Mouse (Mus musculus): ENCODE results near the gene Cdc14b. TPM values are rescaled to one million over a fixed set of nuclear protein-coding genes. Genes with fewer than 3 reads are reported as not detected.

The Cdc14b gene
- 14.4 and 15.2 TPM in 2 replicates for polyA plus RNA-seq (2015; fragmentation: Nextera tagmentation; extraction: Ambion mirVana)

- WGBS: under 1% methylated on average over 57 of the region's 57 CpGs
- Histone ChIP-seq H3K4me1 (peaks cover 13% of the 10 kb centered on the region), H3K4me2 (replicated peaks) (peak within 1 kb of the TSS; percentile 99), H3K27me3 (no peaks in the 10 kb centered on the region), H3K4me3 (replicated peaks) (peak within 1 kb of the TSS; percentile 81), H3K9me3 (replicated peaks) (no peaks in the 10 kb centered on the region), H3K36me3 (no peaks in the 10 kb centered on the region), H3K9ac (peak within 1 kb of the TSS; percentile 65), H3K27ac (replicated peaks) (no peak within 1 kb of the TSS)
- peak; percentile 90 for ATAC-seq (ENCODE audit: insufficient number of reproducible peaks, low FRiP score, low TSS enrichment, low read depth)
Measured at GRCm38 (mm10) chr13:64274879-64275753, at the start of gene Cdc14b. Cdc14b (minus strand) TSS chr13:64275290.

GRCm38 (mm10) chr13:64322561-64323281 is 47.6 kb upstream of the Cdc14b start:
- Histone ChIP-seq H3K9me3 (replicated peaks) (no peaks in the 10 kb centered on the region), H3K9ac (no peak overlapping the region), H3K27me3 (no peaks in the 10 kb centered on the region), H3K36me3 (no peaks in the 10 kb centered on the region), H3K4me3 (replicated peaks) (no peak overlapping the region), H3K4me1 (no peaks in the 10 kb centered on the region), H3K27ac (replicated peaks) (no peak overlapping the region), H3K4me2 (replicated peaks) (no peak overlapping the region)
- no peak for ATAC-seq (ENCODE audit: insufficient number of reproducible peaks, low FRiP score, low TSS enrichment, low read depth)
- WGBS: 77% methylated on average over 8 of the region's 8 CpGs

- Histone ChIP-seq H3K9ac (no peak overlapping the region), H3K4me2 (replicated peaks) (no peak overlapping the region), H3K4me3 (replicated peaks) (no peak overlapping the region), H3K4me1 (no peaks in the 10 kb centered on the region), H3K36me3 (no peaks in the 10 kb centered on the region), H3K9me3 (replicated peaks) (no peaks in the 10 kb centered on the region), H3K27me3 (no peaks in the 10 kb centered on the region), H3K27ac (replicated peaks) (no peak overlapping the region)
- WGBS: 76% methylated on average over 8 of the region's 8 CpGs
- ATAC-seq (ENCODE audit: insufficient number of reproducible peaks, low FRiP score, low TSS enrichment, low read depth): no peak
Measured at GRCm38 (mm10) chr13:64320334-64320733, 45.2 kb upstream of the Cdc14b start.

- no peak overlapping the region for H3K4me2 ChIP-seq (replicated peaks)
- no peaks in the 10 kb centered on the region for H3K36me3 ChIP-seq
- no peak overlapping the region for H3K9ac ChIP-seq
- H3K4me1 ChIP-seq: no peaks in the 10 kb centered on the region
- no peaks in the 10 kb centered on the region for H3K9me3 ChIP-seq (replicated peaks)
- no peaks in the 10 kb centered on the region for H3K27me3 ChIP-seq
- ATAC-seq (ENCODE audit: insufficient number of reproducible peaks, low FRiP score, low TSS enrichment, low read depth): no peak
- H3K27ac ChIP-seq (replicated peaks): no peak overlapping the region
- no peak overlapping the region for H3K4me3 ChIP-seq (replicated peaks)
Measured at GRCm38 (mm10) chr13:64319782-64320181, 44.7 kb upstream of the Cdc14b start.

- ATAC-seq (ENCODE audit: insufficient number of reproducible peaks, low FRiP score, low TSS enrichment, low read depth): no peak
- H3K9ac ChIP-seq: no peak overlapping the region
- no peaks in the 10 kb centered on the region for H3K4me1 ChIP-seq
- H3K9me3 ChIP-seq (replicated peaks): no peaks in the 10 kb centered on the region
- H3K4me3 ChIP-seq (replicated peaks): no peak overlapping the region
- H3K36me3 ChIP-seq: no peaks in the 10 kb centered on the region
- no peak overlapping the region for H3K4me2 ChIP-seq (replicated peaks)
- H3K27me3 ChIP-seq: no peaks in the 10 kb centered on the region
- H3K27ac ChIP-seq (replicated peaks): no peak overlapping the region
- 63% methylated on average over 2 of the region's 2 CpGs for WGBS
Measured at GRCm38 (mm10) chr13:64318355-64318754, 43.3 kb upstream of the Cdc14b start.

- H3K9ac ChIP-seq: no peak overlapping the region
- no peak overlapping the region for H3K4me2 ChIP-seq (replicated peaks)
- ATAC-seq (ENCODE audit: insufficient number of reproducible peaks, low FRiP score, low TSS enrichment, low read depth): no peak
- H3K36me3 ChIP-seq: no peaks in the 10 kb centered on the region
- H3K4me3 ChIP-seq (replicated peaks): no peak overlapping the region
- H3K4me1 ChIP-seq: peaks cover 16% of the 10 kb centered on the region; the same call in 1 of the 2 replicates
- H3K9me3 ChIP-seq (replicated peaks): no peaks in the 10 kb centered on the region
- 2% methylated on average over 3 of the region's 3 CpGs for WGBS
- H3K27ac ChIP-seq (replicated peaks): no peak overlapping the region
- no peaks in the 10 kb centered on the region for H3K27me3 ChIP-seq
Measured at GRCm38 (mm10) chr13:64315483-64316050, 40.5 kb upstream of the Cdc14b start.

GRCm38 (mm10) chr13:64314041-64314440 is 39.0 kb upstream of the Cdc14b start:
- no peak for ATAC-seq (ENCODE audit: insufficient number of reproducible peaks, low FRiP score, low TSS enrichment, low read depth)
- peaks cover 16% of the 10 kb centered on the region; the same call in 1 of the 2 replicates for H3K4me1 ChIP-seq
- no peaks in the 10 kb centered on the region for H3K36me3 ChIP-seq
- H3K4me2 ChIP-seq (replicated peaks): no peak overlapping the region
- H3K27ac ChIP-seq (replicated peaks): no peak overlapping the region
- no peaks in the 10 kb centered on the region for H3K27me3 ChIP-seq
- no peaks in the 10 kb centered on the region for H3K9me3 ChIP-seq (replicated peaks)
- 62% methylated on average over 3 of the region's 3 CpGs for WGBS
- no peak overlapping the region for H3K9ac ChIP-seq
- no peak overlapping the region for H3K4me3 ChIP-seq (replicated peaks)

- H3K27me3 ChIP-seq: no peaks in the 10 kb centered on the region
- H3K36me3 ChIP-seq: peaks cover 1% of the 10 kb centered on the region; the same call in 1 of the 2 replicates
- no peak overlapping the region for H3K9ac ChIP-seq
- 2% methylated on average over 2 of the region's 2 CpGs for WGBS
- H3K4me3 ChIP-seq (replicated peaks): peak overlapping the region; percentile 81
- peaks cover 16% of the 10 kb centered on the region; the same call in 1 of the 2 replicates for H3K4me1 ChIP-seq
- peak overlapping the region; percentile 63 for H3K4me2 ChIP-seq (replicated peaks)
- H3K9me3 ChIP-seq (replicated peaks): no peaks in the 10 kb centered on the region
- no peak for ATAC-seq (ENCODE audit: insufficient number of reproducible peaks, low FRiP score, low TSS enrichment, low read depth)
- peak overlapping the region; percentile 13 for H3K27ac ChIP-seq (replicated peaks)
Measured at GRCm38 (mm10) chr13:64312916-64313289, 37.8 kb upstream of the Cdc14b start.

- Histone ChIP-seq H3K4me1 (peaks cover 16% of the 10 kb centered on the region; the same call in 1 of the 2 replicates), H3K9me3 (replicated peaks) (no peaks in the 10 kb centered on the region), H3K4me2 (replicated peaks) (peak within 1 kb of the TSS; percentile 63), H3K27me3 (no peaks in the 10 kb centered on the region), H3K9ac (peak within 1 kb of the TSS; percentile 68), H3K27ac (replicated peaks) (peak within 1 kb of the TSS; percentile 92), H3K36me3 (peaks cover 2% of the 10 kb centered on the region; the same call in 1 of the 2 replicates), H3K4me3 (replicated peaks) (peak within 1 kb of the TSS; percentile 81)
- peak; percentile 92 for ATAC-seq (ENCODE audit: insufficient number of reproducible peaks, low FRiP score, low TSS enrichment, low read depth)
- under 1% methylated on average over 74 of the region's 74 CpGs for WGBS
Measured at GRCm38 (mm10) chr13:64312024-64312915, 37.2 kb upstream of the Cdc14b start, which contains the start of gene Aaed1. Aaed1 (minus strand) TSS chr13:64312710.

GRCm38 (mm10) chr13:64311266-64311665 is 36.2 kb upstream of the Cdc14b start:
- Histone ChIP-seq H3K36me3 (peaks cover 2% of the 10 kb centered on the region), H3K27me3 (no peaks in the 10 kb centered on the region), H3K4me3 (replicated peaks) (peak overlapping the region; percentile 81), H3K4me1 (peaks cover 16% of the 10 kb centered on the region; the same call in 1 of the 2 replicates), H3K9ac (no peak overlapping the region), H3K27ac (replicated peaks) (0 out of 2 replicates have a peak overlapping the region, but pooled peaks have one; percentile 19), H3K4me2 (replicated peaks) (peak overlapping the region; percentile 63), H3K9me3 (replicated peaks) (no peaks in the 10 kb centered on the region)
- no peak for ATAC-seq (ENCODE audit: insufficient number of reproducible peaks, low FRiP score, low TSS enrichment, low read depth)
- WGBS: 58% methylated on average over 1 of the region's 1 CpGs
